Mouse (Mus musculus): ENCODE measurements around the gene Nol3. TPM values are rescaled to one million over a fixed set of nuclear protein-coding genes. Genes with fewer than 3 reads are reported as not detected.

Gene Nol3
- polyA plus RNA-seq, 1 experiment = 0.94 TPM

DNA sequence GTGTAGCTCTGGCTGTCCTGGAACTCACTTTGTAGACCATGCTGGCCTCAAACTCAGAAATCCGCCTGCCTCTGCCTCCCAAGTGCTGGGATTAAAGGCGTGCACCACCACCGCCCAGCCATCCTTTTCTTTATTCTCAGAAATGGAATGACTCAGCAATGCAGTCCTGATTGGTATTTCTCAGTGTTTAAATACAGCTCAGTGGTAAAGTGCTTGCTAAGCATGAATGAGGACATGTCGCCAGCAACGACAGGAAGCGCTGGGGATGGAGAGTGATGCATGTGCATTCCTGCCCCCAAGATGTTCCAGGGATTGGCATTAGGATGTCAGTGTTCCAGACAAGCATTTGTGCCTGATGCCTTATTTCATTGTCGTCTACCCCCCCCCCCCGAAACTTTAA lies 27.5 kb downstream of the Nol3 start:
- TF ChIP-seq CTCF (IDR thresholded peaks at IDR 0.05; ENCODE audit: low read depth, low read length) = no peak
- no peak for TF ChIP-seq POLR2A (IDR thresholded peaks at IDR 0.05; ENCODE audit: insufficient read depth, low read length)
- no peak for TF ChIP-seq EP300 (IDR thresholded peaks at IDR 0.05; ENCODE audit: insufficient read depth, low read depth, low read length)
- Histone ChIP-seq H3K4me1 (ENCODE audit: control insufficient read depth, insufficient read depth, low read length) (peaks cover 5% of the 10 kb centered on the region), H3K9me3 (replicated peaks; ENCODE audit: control insufficient read depth, insufficient read depth, low read length, poor library complexity, severe bottlenecking) (no peaks in the 10 kb centered on the region), H3K36me3 (ENCODE audit: control insufficient read depth, insufficient read depth, low read length, poor library complexity, severe bottlenecking) (peaks cover 60% of the 10 kb centered on the region), H3K4me3 (ENCODE audit: low read depth, low read length) (no peak overlapping the region), H3K27ac (ENCODE audit: insufficient read depth, low read length) (peak overlapping the region; percentile 75), H3K27me3 (ENCODE audit: control insufficient read depth, insufficient read depth, low read length, poor library complexity, severe bottlenecking) (no peaks in the 10 kb centered on the region), H3K9ac (ENCODE audit: low read depth, poor library complexity, severe bottlenecking) (no peak overlapping the region)

DNA sequence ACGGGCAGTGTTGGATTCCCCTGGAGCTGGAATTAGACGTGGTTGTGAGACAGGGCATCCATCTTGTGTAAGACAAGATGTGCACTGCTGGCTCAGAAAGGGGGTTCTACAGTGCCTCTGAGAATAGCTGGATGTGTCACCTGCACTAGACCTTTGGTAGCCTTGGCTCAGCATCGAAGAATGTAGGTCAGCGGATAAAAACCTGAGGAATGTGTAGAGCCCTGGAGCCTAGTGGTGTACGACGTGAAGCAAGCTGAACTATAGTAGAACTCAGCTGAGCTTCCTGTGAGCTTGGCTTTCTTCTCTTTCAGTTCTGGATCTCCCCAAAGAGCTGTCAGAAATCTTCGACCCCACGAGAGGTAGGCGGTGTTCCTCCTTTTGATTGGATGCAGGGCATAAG lies 27.9 kb downstream of the Nol3 start:
- H3K36me3 ChIP-seq (ENCODE audit: control insufficient read depth, insufficient read depth, low read length, poor library complexity, severe bottlenecking) = peaks cover 58% of the 10 kb centered on the region
- H3K27ac ChIP-seq (ENCODE audit: insufficient read depth, low read length) = peak overlapping the region; percentile 75
- no peak for TF ChIP-seq EP300 (IDR thresholded peaks at IDR 0.05; ENCODE audit: insufficient read depth, low read depth, low read length)
- TF ChIP-seq CTCF (IDR thresholded peaks at IDR 0.05; ENCODE audit: low read depth, low read length) = no peak
- no peak overlapping the region for H3K9ac ChIP-seq (ENCODE audit: low read depth, poor library complexity, severe bottlenecking)
- peaks cover 3% of the 10 kb centered on the region for H3K4me1 ChIP-seq (ENCODE audit: control insufficient read depth, insufficient read depth, low read length)
- H3K4me3 ChIP-seq (ENCODE audit: low read depth, low read length) = no peak overlapping the region
- H3K27me3 ChIP-seq (ENCODE audit: control insufficient read depth, insufficient read depth, low read length, poor library complexity, severe bottlenecking) = no peaks in the 10 kb centered on the region
- no peaks in the 10 kb centered on the region for H3K9me3 ChIP-seq (replicated peaks; ENCODE audit: control insufficient read depth, insufficient read depth, low read length, poor library complexity, severe bottlenecking)

DNA sequence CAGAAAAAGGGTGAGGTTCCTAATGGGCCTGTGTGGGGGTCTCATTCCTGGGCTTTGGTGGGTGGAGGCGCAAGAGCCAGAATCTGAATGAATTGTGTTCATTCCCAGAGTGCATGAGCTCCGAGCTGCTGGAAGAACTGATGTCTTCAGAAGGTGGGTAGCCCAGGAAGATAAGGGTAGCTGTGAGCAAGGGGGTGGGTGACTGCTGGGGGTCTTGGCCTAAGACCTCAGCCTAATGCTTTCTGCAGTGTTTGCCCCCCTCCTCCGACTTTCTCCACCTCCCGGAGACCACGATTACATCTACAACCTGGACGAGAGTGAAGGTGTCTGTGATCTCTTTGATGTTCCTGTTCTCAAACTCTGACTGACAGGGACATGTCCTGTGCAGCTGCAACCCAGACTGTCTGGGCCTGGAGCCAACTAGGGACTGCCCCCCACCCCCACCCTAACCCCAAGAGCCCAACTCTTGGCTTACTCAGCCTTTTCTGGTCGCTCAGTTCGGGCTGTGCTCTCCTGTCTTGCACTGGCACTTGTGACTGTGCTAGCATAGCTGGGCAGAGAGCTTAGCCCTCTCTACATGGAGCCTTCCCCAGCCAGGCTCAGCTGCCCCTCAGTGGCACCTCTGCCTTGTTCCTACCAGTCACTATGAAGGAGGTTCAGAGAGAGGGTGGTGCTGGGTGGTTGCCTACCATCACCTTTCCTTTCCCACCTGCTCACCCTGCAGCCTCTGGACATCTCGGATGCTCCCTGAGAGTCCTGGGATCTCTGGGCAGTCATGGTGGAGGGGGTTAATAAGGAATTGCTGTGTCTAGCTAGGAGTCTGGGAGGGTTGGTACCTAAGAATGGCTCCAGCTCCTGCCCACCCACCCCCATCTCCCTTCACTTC lies 28.6 kb downstream of the Nol3 start:
- Histone ChIP-seq H3K4me1 (ENCODE audit: control insufficient read depth, insufficient read depth, low read length) (peaks cover 3% of the 10 kb centered on the region), H3K27ac (ENCODE audit: insufficient read depth, low read length) (peak overlapping the region; percentile 75), H3K4me3 (ENCODE audit: low read depth, low read length) (no peak overlapping the region), H3K27me3 (ENCODE audit: control insufficient read depth, insufficient read depth, low read length, poor library complexity, severe bottlenecking) (no peaks in the 10 kb centered on the region), H3K9me3 (replicated peaks; ENCODE audit: control insufficient read depth, insufficient read depth, low read length, poor library complexity, severe bottlenecking) (no peaks in the 10 kb centered on the region), H3K36me3 (ENCODE audit: control insufficient read depth, insufficient read depth, low read length, poor library complexity, severe bottlenecking) (peaks cover 53% of the 10 kb centered on the region), H3K9ac (ENCODE audit: low read depth, poor library complexity, severe bottlenecking) (no peak overlapping the region; the same call in 1 of the 2 replicates)
- TF ChIP-seq CTCF (IDR thresholded peaks at IDR 0.05; ENCODE audit: low read depth, low read length) (no peak), EP300 (IDR thresholded peaks at IDR 0.05; ENCODE audit: insufficient read depth, low read depth, low read length) (no peak), POLR2A (IDR thresholded peaks at IDR 0.05; ENCODE audit: insufficient read depth, low read length) (no peak)

DNA sequence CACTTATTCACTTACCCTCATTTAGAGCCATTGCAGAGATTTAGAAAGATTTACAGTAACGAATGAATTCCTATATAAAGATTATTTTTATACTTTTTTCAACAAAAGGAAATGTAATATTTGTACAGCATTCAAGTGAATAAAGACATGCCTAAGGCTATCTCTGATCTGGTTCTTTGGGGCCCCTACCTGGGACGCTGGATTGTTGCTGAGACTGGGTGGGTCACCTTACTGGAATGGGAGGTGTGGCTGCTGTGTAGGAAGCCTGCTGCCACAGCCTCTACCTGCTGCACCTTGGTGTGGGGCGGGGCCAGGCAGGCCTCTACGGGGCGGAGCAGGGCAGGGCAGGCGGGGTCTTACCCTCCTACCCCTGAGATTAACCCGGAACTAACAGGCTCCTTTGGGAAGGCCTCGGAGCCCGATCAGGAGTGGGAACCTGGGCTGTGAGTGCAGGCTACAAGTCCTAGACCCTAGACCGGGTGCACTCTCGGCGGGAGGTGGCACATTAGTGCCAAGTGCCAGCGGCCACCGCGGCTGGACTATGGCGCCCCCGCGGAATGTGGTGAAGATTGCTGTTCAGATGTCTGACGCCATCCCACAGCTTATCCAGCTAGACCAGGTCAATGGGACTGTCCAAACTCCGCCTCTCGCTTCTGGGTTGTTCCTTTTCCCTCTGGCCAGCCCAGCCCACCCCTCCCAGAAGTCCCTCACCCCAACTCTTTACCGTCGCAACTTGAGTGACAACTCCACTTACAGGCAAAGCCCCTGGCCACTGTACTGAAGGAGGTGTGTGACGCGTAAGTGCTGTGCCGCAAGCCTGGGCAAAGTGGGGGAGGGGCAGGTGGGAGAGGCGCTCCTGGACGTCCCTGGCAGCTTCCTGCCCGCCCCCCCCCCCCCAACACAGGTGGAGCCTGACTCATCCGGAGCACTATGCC lies 29.5 kb downstream of the Nol3 start, which contains the start of gene Elmo3:
Gene Elmo3, plus strand, starts transcription at position 391 of the 935 bp plus-strand sequence.
- H3K4me3 ChIP-seq (ENCODE audit: low read depth, low read length) = peak within 1 kb of the TSS; percentile 78
- H3K4me1 ChIP-seq (ENCODE audit: control insufficient read depth, insufficient read depth, low read length) = peaks cover 3% of the 10 kb centered on the region
- H3K27me3 ChIP-seq (ENCODE audit: control insufficient read depth, insufficient read depth, low read length, poor library complexity, severe bottlenecking) = no peaks in the 10 kb centered on the region
- peak within 1 kb of the TSS; percentile 75 for H3K27ac ChIP-seq (ENCODE audit: insufficient read depth, low read length)
- peaks cover 43% of the 10 kb centered on the region for H3K36me3 ChIP-seq (ENCODE audit: control insufficient read depth, insufficient read depth, low read length, poor library complexity, severe bottlenecking)
- peak within 1 kb of the TSS; percentile 62 for H3K9ac ChIP-seq (ENCODE audit: low read depth, poor library complexity, severe bottlenecking)
- H3K9me3 ChIP-seq (replicated peaks; ENCODE audit: control insufficient read depth, insufficient read depth, low read length, poor library complexity, severe bottlenecking) = no peaks in the 10 kb centered on the region
- TF ChIP-seq POLR2A (IDR thresholded peaks at IDR 0.05; ENCODE audit: insufficient read depth, low read length) (no peak), CTCF (IDR thresholded peaks at IDR 0.05; ENCODE audit: low read depth, low read length) (no peak), EP300 (IDR thresholded peaks at IDR 0.05; ENCODE audit: insufficient read depth, low read depth, low read length) (peak; percentile 71; the same call in 1 of the 2 replicates)

DNA sequence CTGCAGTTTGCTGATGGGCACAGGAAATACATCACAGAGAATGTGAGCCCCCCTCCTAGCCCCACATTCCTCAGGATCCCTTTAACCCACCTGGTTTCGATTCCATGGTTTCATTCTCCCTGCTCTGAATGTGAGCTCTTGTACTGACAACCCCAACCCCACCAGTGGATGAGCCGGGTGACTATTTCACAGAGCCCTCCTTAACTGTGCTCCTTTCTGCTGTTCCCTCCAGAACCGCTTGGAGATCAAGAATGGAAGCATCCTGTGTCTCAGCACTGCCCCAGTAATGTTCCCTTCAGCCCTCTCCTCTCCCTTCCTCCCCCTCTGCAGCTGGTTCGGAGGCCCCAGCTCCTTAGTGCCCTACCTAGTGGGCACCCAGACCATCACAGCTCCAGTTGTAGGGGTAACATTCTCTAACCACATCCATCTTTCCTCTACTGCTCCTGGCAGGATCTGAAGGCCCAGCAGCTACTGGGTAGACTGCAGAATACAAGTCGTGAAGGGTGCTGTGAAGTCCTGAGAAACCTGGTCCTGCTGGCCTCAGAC lies 30.3 kb downstream of the Nol3 start:
- TF ChIP-seq EP300 (IDR thresholded peaks at IDR 0.05; ENCODE audit: insufficient read depth, low read depth, low read length) = no peak
- TF ChIP-seq POLR2A (IDR thresholded peaks at IDR 0.05; ENCODE audit: insufficient read depth, low read length) = no peak
- no peak for TF ChIP-seq CTCF (IDR thresholded peaks at IDR 0.05; ENCODE audit: low read depth, low read length)
- H3K36me3 ChIP-seq (ENCODE audit: control insufficient read depth, insufficient read depth, low read length, poor library complexity, severe bottlenecking) = peaks cover 36% of the 10 kb centered on the region
- H3K27ac ChIP-seq (ENCODE audit: insufficient read depth, low read length) = peak overlapping the region; percentile 49
- no peaks in the 10 kb centered on the region for H3K9me3 ChIP-seq (replicated peaks; ENCODE audit: control insufficient read depth, insufficient read depth, low read length, poor library complexity, severe bottlenecking)
- H3K4me1 ChIP-seq (ENCODE audit: control insufficient read depth, insufficient read depth, low read length) = peaks cover 3% of the 10 kb centered on the region
- H3K4me3 ChIP-seq (ENCODE audit: low read depth, low read length) = peak overlapping the region; percentile 78
- H3K9ac ChIP-seq (ENCODE audit: low read depth, poor library complexity, severe bottlenecking) = peak overlapping the region; percentile 62
- no peaks in the 10 kb centered on the region for H3K27me3 ChIP-seq (ENCODE audit: control insufficient read depth, insufficient read depth, low read length, poor library complexity, severe bottlenecking)

Data from ES-Bruce4 (cell line).